Mouse (Mus musculus): ENCODE measurements around the gene Traf3.

- no peak for TF ChIP-seq CTCF (IDR thresholded peaks at IDR 0.05; ENCODE audit: insufficient read depth, low read length)
- TF ChIP-seq POLR2A (IDR thresholded peaks at IDR 0.05; ENCODE audit: borderline replicate concordance, extremely low read depth, low read depth, low read length) = no peak
These were observed 40.5 kb upstream of the Traf3 start for GRCm38 (mm10) chr12:111125666-111126065.

Data from lung, adult 2 months (tissue).